ENCODE assay signal across 28 mouse cellular contexts in the genomic region with DNA sequence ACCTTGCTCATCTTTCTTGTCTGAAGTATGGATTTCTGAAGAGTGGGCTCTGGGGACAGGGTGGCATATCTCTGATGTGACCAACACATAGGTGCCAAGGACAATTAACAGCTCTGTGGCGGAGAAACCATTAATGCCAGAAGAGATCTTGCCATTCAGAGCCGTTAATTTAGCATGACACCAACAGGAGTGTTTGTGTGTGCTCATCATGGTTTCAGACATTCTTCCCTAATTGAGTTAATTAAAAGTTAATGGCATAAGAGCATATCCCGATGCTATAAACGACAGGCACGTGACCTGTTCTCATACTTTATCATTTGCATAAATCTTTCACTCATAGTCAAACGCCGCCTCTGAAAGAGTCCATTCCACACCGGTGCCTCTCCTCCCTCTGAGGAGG.
DNase-seq lines count a peak whose midpoint lies in the region; ATAC-seq lines count a peak whose summit lies in the region.
"Had no signal": no experiment of that assay in that cellular context is flagged by ENCODE, and none has a peak within 500 bp of the region (broad histone marks: within the 10 kb centered on the region; RNA-seq: fewer than 3 reads in every experiment).

No protein-coding gene starts in this region.

- H3K36me3 ChIP-seq in kidney, embryonic 15.5 days: no peaks in the 10 kb centered on the region
- no peaks in the 10 kb centered on the region for H3K36me3 ChIP-seq in limb, embryonic 10.5 days
- no peaks in the 10 kb centered on the region for H3K36me3 ChIP-seq in neural tube, embryonic 14.5 days (ENCODE audit: control insufficient read depth, insufficient read depth, low read length)
- H3K36me3 ChIP-seq: embryonic facial prominence, embryonic 10.5 days; embryonic facial prominence, embryonic 13.5 days; forebrain, embryonic 12.5 days; G1E; hindbrain, embryonic 12.5 days; hindbrain, embryonic 15.5 days had no signal

- no peak overlapping the region for H3K4me3 ChIP-seq in kidney, embryonic 15.5 days (replicated peaks)
- peak overlapping the region; percentile 28 for H3K4me3 ChIP-seq in limb, embryonic 10.5 days
- H3K4me3 ChIP-seq in neural tube, embryonic 14.5 days (ENCODE audit: low read depth, low read length): no peak overlapping the region
- H3K4me3 ChIP-seq: embryonic facial prominence, embryonic 10.5 days; embryonic facial prominence, embryonic 13.5 days; erythroblast, embryonic 14.5 days; forebrain, embryonic 12.5 days; gastrocnemius, adult 2 months; hindbrain, embryonic 12.5 days; hindbrain, embryonic 15.5 days had no signal

- ATAC-seq in kidney, embryonic 15.5 days (replicated peaks; ENCODE audit: low FRiP score): no peak
- ATAC-seq in neural tube, embryonic 14.5 days (ENCODE audit: low read depth): no peak
- ATAC-seq: forebrain, postnatal 0 days had no signal

- H3K9ac ChIP-seq in kidney, embryonic 15.5 days: no peak overlapping the region
- H3K9ac ChIP-seq in neural tube, embryonic 14.5 days (replicated peaks; ENCODE audit: low read depth, low read length): no peak overlapping the region
- H3K9ac ChIP-seq: embryonic facial prominence, embryonic 13.5 days; forebrain, embryonic 12.5 days; forebrain, postnatal 0 days; hindbrain, embryonic 12.5 days; hindbrain, embryonic 15.5 days had no signal

- H3K4me2 ChIP-seq in kidney, embryonic 15.5 days: peak overlapping the region; percentile 14
- no peak overlapping the region for H3K4me2 ChIP-seq in neural tube, embryonic 14.5 days (ENCODE audit: low read depth, low read length)
- H3K4me2 ChIP-seq: embryonic facial prominence, embryonic 13.5 days; forebrain, embryonic 12.5 days; heart, embryonic 11.5 days; hindbrain, embryonic 12.5 days; hindbrain, embryonic 15.5 days had no signal

- H3K27ac ChIP-seq in kidney, embryonic 15.5 days: no peak overlapping the region
- peak overlapping the region; percentile 68; the same call in 1 of the 2 replicates for H3K27ac ChIP-seq in limb, embryonic 10.5 days
- H3K27ac ChIP-seq in neural tube, embryonic 14.5 days (ENCODE audit: low read depth, low read length): peak overlapping the region; percentile 45
- H3K27ac ChIP-seq: embryonic facial prominence, embryonic 10.5 days; embryonic facial prominence, embryonic 13.5 days; forebrain, embryonic 12.5 days; gastrocnemius, adult 2 months; hindbrain, embryonic 12.5 days; hindbrain, embryonic 15.5 days had no signal

- no peaks in the 10 kb centered on the region for H3K27me3 ChIP-seq in kidney, embryonic 15.5 days
- H3K27me3 ChIP-seq in limb, embryonic 10.5 days (ENCODE audit: low read depth, poor library complexity, severe bottlenecking): no peaks in the 10 kb centered on the region
- no peaks in the 10 kb centered on the region for H3K27me3 ChIP-seq in neural tube, embryonic 14.5 days (ENCODE audit: control insufficient read depth, insufficient read depth, low read length)
- H3K27me3 ChIP-seq: CH12.LX; embryonic facial prominence, embryonic 13.5 days; forebrain, embryonic 12.5 days; hindbrain, embryonic 12.5 days; hindbrain, embryonic 15.5 days had no signal

- no peak for DNase-seq in kidney, postnatal 4 days
- peak; percentile 58 for DNase-seq in Muller cell, postnatal 12 days (ENCODE audit: inconsistent ontology term)
- no peak for DNase-seq in limb, embryonic 10.5 days (ENCODE audit: low spot score)
- no peak for DNase-seq in thymus, postnatal 10 days (ENCODE audit: low spot score in 2 of 2)
- DNase-seq in adrenal gland, adult 18-20 months (ENCODE audit: low spot score in 2 of 2): no peak
- DNase-seq in adrenal gland, adult 8-10 months: no peak
- DNase-seq: adrenal gland, postnatal 10 days; adrenal gland, postnatal 36 days; B cell, adult 2 months; cerebellum, adult 11-12 months; cerebellum, adult 8-10 months; cerebellum, postnatal 10 days; cerebellum, postnatal 36 days; forebrain, postnatal 0 days; gastrocnemius, adult 2 months; gastrocnemius, postnatal 14 days; heart, adult 11 months had no signal

- no peaks in the 10 kb centered on the region for H3K9me3 ChIP-seq in kidney, embryonic 15.5 days (replicated peaks)
- H3K9me3 ChIP-seq in limb, embryonic 10.5 days (replicated peaks): no peaks in the 10 kb centered on the region
- H3K9me3 ChIP-seq in neural tube, embryonic 14.5 days (ENCODE audit: control insufficient read depth, low read length): no peaks in the 10 kb centered on the region
- H3K9me3 ChIP-seq: embryonic facial prominence, embryonic 10.5 days; embryonic facial prominence, embryonic 13.5 days; forebrain, embryonic 12.5 days; hindbrain, embryonic 12.5 days; hindbrain, embryonic 15.5 days had no signal

- WGBS in kidney, embryonic 15.5 days: 35% methylated on average over 8 of the region's 8 CpGs
- WGBS in limb, embryonic 10.5 days: 42% methylated on average over 8 of the region's 8 CpGs
- 36% methylated on average over 8 of the region's 8 CpGs for WGBS in neural tube, embryonic 14.5 days

- peaks cover 7% of the 10 kb centered on the region; the same call in 1 of the 2 replicates for H3K4me1 ChIP-seq in kidney, embryonic 15.5 days
- H3K4me1 ChIP-seq in limb, embryonic 10.5 days: peaks cover 23% of the 10 kb centered on the region
- H3K4me1 ChIP-seq in neural tube, embryonic 14.5 days (ENCODE audit: control insufficient read depth, insufficient read depth, low read length): peaks cover 11% of the 10 kb centered on the region; the same call in 1 of the 2 replicates
- H3K4me1 ChIP-seq: embryonic facial prominence, embryonic 13.5 days; hindbrain, embryonic 12.5 days; hindbrain, embryonic 15.5 days had no signal
